Mouse (Mus musculus) myocyte (in vitro differentiated cells): ENCODE data around the gene Spon1.

Experiments
- CEBPB ChIP-seq: IDR thresholded peaks from 2 replicates; pipeline ENCODE4 v1.6.1; 2011; ENCODE audit warnings: mild to moderate bottlenecking, moderate library complexity; ENCODE audit not compliant: poor library complexity, insufficient read depth, severe bottlenecking
- E2F4 ChIP-seq: IDR thresholded peaks from one replicate; pipeline ENCODE4 v1.6.1; 2011; ENCODE audit warnings: mild to moderate bottlenecking, control low read depth, moderate library complexity; ENCODE audit not compliant: insufficient read depth
- MAX ChIP-seq: IDR thresholded peaks from one replicate; pipeline ENCODE4 v1.6.1; 2011; ENCODE audit warnings: low read depth, mild to moderate bottlenecking, control low read depth
- MYOD1 ChIP-seq, 3 experiments: IDR thresholded peaks; one replicate each; pipeline ENCODE4 v1.6.1; 2011; ENCODE audit warnings: control low read depth in 2 of 3, low read depth in 2 of 3, mild to moderate bottlenecking in 2 of 3, moderate library complexity in 1 of 3; ENCODE audit not compliant: insufficient read length in 2 of 3, control insufficient read depth in 1 of 3
- MYOG ChIP-seq, 3 experiments: IDR thresholded peaks; one replicate each; pipeline ENCODE4 v1.6.1; 2011; ENCODE audit warnings: control low read depth in 2 of 3, low read depth in 2 of 3, mild to moderate bottlenecking in 2 of 3; ENCODE audit not compliant: insufficient read length in 2 of 3, control insufficient read depth in 1 of 3, insufficient read depth in 1 of 3
- POLR2A ChIP-seq: IDR thresholded peaks from one replicate; pipeline ENCODE4 v1.6.1; 2011; ENCODE audit warnings: low read depth, mild to moderate bottlenecking, control low read depth, moderate library complexity; ENCODE audit not compliant: insufficient read length
- SRF ChIP-seq: IDR thresholded peaks from one replicate; pipeline ENCODE4 v1.6.1; 2011; ENCODE audit warnings: low read depth; ENCODE audit not compliant: control insufficient read depth, insufficient read length

GRCm38 (mm10) chr7:113997675-113998354, 232.0 kb downstream of the Spon1 start:
- TF ChIP-seq CEBPB (no peak), MAX (no peak), POLR2A (no peak), E2F4 (no peak), MYOG (IDR thresholded peaks at IDR 0.05; ENCODE audit: control insufficient read depth in 1 of 3, insufficient read depth in 1 of 3, insufficient read length in 2 of 3, low read depth in 2 of 3) (no peak), MYOD1 (IDR thresholded peaks at IDR 0.05; ENCODE audit: control insufficient read depth in 1 of 3, insufficient read length in 2 of 3, low read depth in 2 of 3) (no peak), SRF (no peak)
